Mouse (Mus musculus) left cerebral cortex, adult 11 months (tissue): ENCODE results near the gene Gulp1.

Source experiments
- DNase-seq: peaks from one replicate; pipeline ENCODE4 v3.0.0; 2022; ENCODE audit warnings: low spot score

Gulp1 gene

GRCm38 (mm10) chr1:44720785-44721410, 169.6 kb downstream of the Gulp1 start:
- no peak for DNase-seq

- no peak for DNase-seq
These were observed 189.9 kb downstream of the Gulp1 start for GRCm38 (mm10) chr1:44741256-44741655.

- peak; percentile 16 for DNase-seq
These were observed 194.4 kb downstream of the Gulp1 start for GRCm38 (mm10) chr1:44745711-44746110.

GRCm38 (mm10) chr1:44750731-44751730, 199.7 kb downstream of the Gulp1 start:
- DNase-seq = no peak

- no peak for DNase-seq
These were observed 226.9 kb downstream of the Gulp1 start for GRCm38 (mm10) chr1:44778251-44778650.

GRCm38 (mm10) chr1:44803594-44804372, 252.5 kb downstream of the Gulp1 start:
- DNase-seq = no peak

- DNase-seq = no peak
These were observed 255.1 kb downstream of the Gulp1 start for GRCm38 (mm10) chr1:44806368-44806767.

- DNase-seq = no peak
These were observed 259.0 kb downstream of the Gulp1 start for GRCm38 (mm10) chr1:44810336-44810735.

GRCm38 (mm10) chr1:44833934-44834333, 282.6 kb downstream of the Gulp1 start:
- no peak for DNase-seq
